Mouse (Mus musculus): ENCODE measurements around the gene Mrps7. TPM values are rescaled to one million over a fixed set of nuclear protein-coding genes. Genes with fewer than 3 reads are reported as not detected.

The Mrps7 gene
- polyA plus RNA-seq, 1 experiment from 2014 or later = 70.3 TPM

DNA sequence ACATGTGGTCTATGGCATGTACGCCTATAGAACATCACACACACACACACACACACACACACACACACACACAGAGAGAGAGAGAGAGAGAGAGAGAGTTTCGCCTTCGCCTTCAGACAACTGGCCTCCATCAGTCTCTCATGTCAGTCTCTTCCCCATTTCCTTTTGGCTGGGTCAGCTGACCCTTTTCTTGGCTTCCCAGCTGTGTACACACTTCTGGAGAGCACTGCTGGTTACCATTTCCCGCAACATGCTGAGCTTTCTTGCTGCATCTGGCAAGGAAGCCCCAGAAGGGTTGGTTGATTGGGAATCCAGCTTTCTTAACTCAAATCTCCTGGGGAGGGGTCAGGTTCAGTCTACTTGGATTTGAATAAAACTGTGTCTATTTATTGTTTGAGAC, 30.4 kb downstream of the Mrps7 start:
- H3K9me3 ChIP-seq = no peaks in the 10 kb centered on the region
- no peak overlapping the region for H3K27ac ChIP-seq (replicated peaks)
- H3K4me2 ChIP-seq (replicated peaks) = no peak overlapping the region
- H3K4me3 ChIP-seq = no peak overlapping the region
- WGBS = 95% methylated on average over 4 of the region's 4 CpGs
- no peak overlapping the region for H3K9ac ChIP-seq (replicated peaks)
- no peak for ATAC-seq (replicated peaks)
- no peaks in the 10 kb centered on the region for H3K4me1 ChIP-seq
- H3K36me3 ChIP-seq = no peaks in the 10 kb centered on the region
- H3K27me3 ChIP-seq = no peaks in the 10 kb centered on the region

DNA sequence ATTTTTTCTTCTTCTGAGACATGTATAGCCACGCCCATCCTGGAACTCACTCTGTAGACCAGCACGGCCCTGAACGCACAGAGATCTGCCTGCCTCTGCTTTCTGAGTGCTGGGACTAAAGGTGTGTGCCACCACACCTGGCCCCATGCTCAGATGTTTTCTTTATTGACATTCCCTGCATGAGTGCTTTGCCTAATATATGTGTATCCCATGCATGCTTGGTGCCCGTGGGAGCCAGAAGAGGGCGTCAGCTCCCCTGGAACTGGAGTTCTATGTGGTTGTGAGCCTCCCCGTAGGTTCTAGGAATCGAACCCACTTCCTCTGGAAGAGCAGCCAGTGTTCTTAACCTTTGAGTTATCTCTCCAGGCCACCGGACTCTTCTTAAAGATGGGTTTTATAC, 31.3 kb downstream of the Mrps7 start:
- Histone ChIP-seq H3K27ac (replicated peaks) (no peak overlapping the region), H3K4me3 (no peak overlapping the region), H3K9ac (replicated peaks) (no peak overlapping the region), H3K4me1 (no peaks in the 10 kb centered on the region), H3K9me3 (no peaks in the 10 kb centered on the region), H3K27me3 (no peaks in the 10 kb centered on the region), H3K4me2 (replicated peaks) (no peak overlapping the region), H3K36me3 (no peaks in the 10 kb centered on the region)
- 88% methylated on average over 8 of the region's 8 CpGs for WGBS
- no peak for ATAC-seq (replicated peaks)

DNA sequence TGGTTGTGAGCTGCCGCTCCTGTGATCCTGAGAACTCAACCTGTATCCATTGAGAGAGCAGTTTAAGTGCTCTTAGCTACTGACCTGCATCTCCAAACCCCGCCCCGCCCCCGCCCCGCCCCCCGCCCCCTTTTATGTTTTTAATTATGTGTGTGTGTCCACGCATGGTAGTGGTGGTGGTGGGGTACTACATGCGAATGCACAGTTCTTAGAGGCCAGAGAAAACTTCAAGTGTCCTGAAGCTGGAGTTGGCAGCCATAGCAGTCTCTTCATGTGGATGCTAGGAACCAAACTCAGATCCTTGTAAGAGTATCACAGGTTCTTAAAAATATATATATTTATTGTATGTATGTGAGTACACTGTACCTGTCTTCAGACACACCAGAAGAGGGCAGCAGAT, 31.8 kb downstream of the Mrps7 start:
- H3K9me3 ChIP-seq = no peaks in the 10 kb centered on the region
- no peaks in the 10 kb centered on the region for H3K36me3 ChIP-seq
- ATAC-seq (replicated peaks) = no peak
- H3K27ac ChIP-seq (replicated peaks) = no peak overlapping the region
- H3K9ac ChIP-seq (replicated peaks) = no peak overlapping the region
- H3K4me3 ChIP-seq = no peak overlapping the region
- no peak overlapping the region for H3K4me2 ChIP-seq (replicated peaks)
- no peaks in the 10 kb centered on the region for H3K27me3 ChIP-seq
- H3K4me1 ChIP-seq = no peaks in the 10 kb centered on the region
- 73% methylated on average over 8 of the region's 8 CpGs for WGBS

DNA sequence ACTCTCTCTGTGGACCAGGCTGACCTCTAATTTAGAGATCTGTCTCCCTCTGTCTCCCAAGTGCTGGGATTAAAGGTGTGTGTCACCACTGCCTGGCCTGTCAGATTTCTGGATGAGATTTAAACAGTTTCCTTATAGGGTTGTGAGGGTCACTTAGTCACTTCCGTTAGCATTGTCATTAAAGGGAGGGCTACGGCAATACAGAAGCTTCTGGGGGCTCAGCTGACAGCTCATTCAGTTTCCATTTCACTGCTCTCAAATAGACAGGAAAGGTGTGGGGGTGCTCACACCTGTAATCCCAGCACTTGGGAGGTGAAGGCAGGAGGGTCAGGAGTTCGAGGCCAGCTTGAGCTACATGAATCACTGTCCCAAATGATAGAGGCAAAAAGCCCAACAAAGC, 33.2 kb downstream of the Mrps7 start:
- Histone ChIP-seq H3K4me2 (replicated peaks) (no peak overlapping the region), H3K27ac (replicated peaks) (no peak overlapping the region), H3K4me1 (no peaks in the 10 kb centered on the region), H3K27me3 (no peaks in the 10 kb centered on the region), H3K9me3 (no peaks in the 10 kb centered on the region), H3K36me3 (no peaks in the 10 kb centered on the region), H3K4me3 (no peak overlapping the region), H3K9ac (replicated peaks) (no peak overlapping the region)
- no peak for ATAC-seq (replicated peaks)
- WGBS = 78% methylated on average over 3 of the region's 3 CpGs

DNA sequence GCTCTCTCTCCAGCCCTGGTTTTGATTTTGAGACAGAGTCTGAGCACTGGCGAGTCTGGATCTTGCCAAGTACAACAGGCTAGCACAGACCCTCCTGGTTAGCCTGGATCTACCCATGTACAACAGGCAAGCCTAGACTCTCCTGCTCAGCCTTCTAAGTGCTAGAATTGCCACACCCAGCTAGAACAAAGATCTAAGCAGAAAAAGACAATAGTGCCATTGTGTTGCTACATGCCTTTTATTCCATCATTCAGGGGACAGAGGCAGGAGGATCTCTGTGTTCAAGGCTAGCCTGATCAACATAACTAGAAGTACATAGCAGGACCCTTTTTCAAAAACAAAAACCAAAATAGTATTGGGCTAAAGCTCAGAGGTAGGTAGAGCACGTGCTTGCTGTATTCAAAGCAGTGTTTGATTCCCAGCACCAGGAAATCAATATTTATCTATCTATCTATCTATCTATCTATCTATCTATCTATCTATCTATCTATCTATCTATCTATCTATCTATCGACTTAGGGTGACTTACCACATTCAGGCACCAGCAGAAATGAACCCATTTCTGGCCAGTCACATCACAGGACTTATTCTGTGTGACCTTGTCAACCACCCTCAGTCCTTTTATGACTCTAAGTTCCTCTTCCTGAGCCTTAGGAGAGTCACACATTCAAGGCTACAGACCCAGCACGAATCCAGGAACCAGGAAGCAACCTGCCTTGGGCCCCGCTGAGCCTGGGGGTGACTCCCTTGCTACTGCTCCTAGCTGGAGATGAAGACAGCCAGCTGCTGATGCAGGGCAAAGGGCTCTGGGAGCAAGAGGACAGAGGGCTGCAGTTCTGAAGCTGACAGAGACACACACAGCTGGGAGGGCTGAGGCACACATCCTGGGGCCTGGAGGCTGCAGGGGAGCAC, 35.0 kb downstream of the Mrps7 start:
- Histone ChIP-seq H3K4me3 (no peak overlapping the region), H3K4me2 (replicated peaks) (no peak overlapping the region), H3K27me3 (no peaks in the 10 kb centered on the region), H3K36me3 (peaks cover 3% of the 10 kb centered on the region; the same call in 1 of the 2 replicates), H3K9me3 (no peaks in the 10 kb centered on the region), H3K9ac (replicated peaks) (no peak overlapping the region), H3K27ac (replicated peaks) (no peak overlapping the region), H3K4me1 (no peaks in the 10 kb centered on the region)
- no peak for ATAC-seq (replicated peaks)
- 84% methylated on average over 5 of the region's 5 CpGs for WGBS

DNA sequence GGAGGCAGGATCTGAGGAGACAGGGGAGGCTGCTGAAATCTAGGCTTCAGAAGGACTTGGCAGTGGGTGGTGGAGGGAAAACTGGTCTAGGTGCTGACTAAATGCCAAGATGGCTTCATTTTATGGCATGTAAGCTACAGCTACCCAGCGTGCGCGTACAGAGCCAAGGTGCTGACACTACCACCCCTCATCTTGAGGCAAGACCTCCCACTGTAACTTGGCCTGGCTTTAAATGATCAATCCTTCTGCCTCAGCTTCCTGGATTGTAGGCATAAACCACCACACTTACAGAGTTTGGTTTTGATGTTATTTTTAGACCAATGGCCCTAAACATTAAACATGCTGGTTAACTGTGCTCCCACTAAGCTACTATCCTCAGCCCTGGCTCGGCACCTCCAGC, 35.8 kb downstream of the Mrps7 start:
- no peaks in the 10 kb centered on the region for H3K4me1 ChIP-seq
- WGBS = 88% methylated on average over 4 of the region's 4 CpGs
- ATAC-seq (replicated peaks) = no peak
- no peak overlapping the region for H3K4me3 ChIP-seq
- no peaks in the 10 kb centered on the region for H3K9me3 ChIP-seq
- H3K27me3 ChIP-seq = no peaks in the 10 kb centered on the region
- H3K27ac ChIP-seq (replicated peaks) = no peak overlapping the region
- peaks cover 6% of the 10 kb centered on the region for H3K36me3 ChIP-seq
- no peak overlapping the region for H3K4me2 ChIP-seq (replicated peaks)
- H3K9ac ChIP-seq (replicated peaks) = no peak overlapping the region

DNA sequence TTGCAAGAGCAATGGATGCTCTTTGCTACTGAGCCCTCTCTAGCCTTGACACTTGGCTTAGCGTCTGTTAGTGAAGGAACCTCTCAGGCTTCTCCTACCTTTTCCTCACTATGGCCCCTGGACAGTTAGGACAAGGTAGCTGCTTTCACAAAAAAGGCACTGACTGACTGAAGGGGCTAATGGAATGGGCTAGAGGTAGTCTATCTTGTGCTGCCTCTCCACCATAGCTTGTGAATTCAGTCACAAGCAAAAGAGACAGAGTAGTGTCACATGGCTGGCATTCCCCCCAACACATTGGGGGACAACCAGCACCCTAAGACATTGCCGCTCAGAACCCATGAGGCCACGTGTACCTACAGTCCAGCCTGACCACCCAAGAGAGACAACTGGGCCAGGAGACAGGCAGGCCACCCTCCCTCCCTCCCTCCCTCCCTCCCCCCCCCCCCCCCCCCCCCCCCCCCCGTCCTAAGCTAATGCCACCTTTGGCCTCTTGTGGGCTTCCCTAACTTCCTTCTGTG, 36.6 kb downstream of the Mrps7 start:
- Histone ChIP-seq H3K27me3 (no peaks in the 10 kb centered on the region), H3K9me3 (no peaks in the 10 kb centered on the region), H3K4me2 (replicated peaks) (no peak overlapping the region), H3K27ac (replicated peaks) (no peak overlapping the region), H3K36me3 (peaks cover 8% of the 10 kb centered on the region), H3K4me3 (no peak overlapping the region), H3K9ac (replicated peaks) (no peak overlapping the region), H3K4me1 (no peaks in the 10 kb centered on the region)
- ATAC-seq (replicated peaks) = no peak
- WGBS = 86% methylated on average over 3 of the region's 4 CpGs

DNA sequence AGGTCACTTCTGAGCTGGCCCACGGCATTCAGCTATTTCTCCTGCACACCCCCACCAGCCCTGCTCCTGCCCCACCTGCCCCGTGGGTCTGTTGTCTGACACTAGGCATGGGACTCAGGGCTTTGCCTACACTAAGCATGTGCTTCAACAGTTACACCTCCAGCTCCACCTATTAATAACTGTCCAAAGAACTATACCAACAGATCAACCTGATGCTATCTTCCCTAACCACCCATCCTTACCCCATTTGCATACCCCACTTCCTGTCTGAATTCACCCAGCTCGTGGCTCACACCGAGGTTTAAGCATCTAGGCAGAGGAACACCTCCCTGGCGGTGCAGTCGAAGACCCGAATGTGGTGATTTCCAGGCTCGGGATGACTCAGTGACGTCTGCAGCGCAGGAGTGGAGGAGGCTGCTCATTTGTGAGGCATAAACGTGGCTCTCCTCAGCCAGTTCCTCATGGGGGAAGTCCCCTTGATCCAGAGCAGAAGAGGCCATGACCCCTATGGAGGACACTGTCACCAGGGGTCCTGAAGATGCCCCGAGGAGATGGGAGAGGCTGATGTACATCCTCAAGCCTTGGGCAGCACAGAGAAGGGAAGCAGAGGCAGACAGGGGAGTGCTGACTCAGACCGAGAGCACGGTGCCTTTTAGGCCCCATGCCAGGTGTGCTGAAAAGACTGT, 37.4 kb downstream of the Mrps7 start:
- no peaks in the 10 kb centered on the region for H3K9me3 ChIP-seq
- no peak for ATAC-seq (replicated peaks)
- 64% methylated on average over 14 of the region's 14 CpGs for WGBS
- peaks cover 11% of the 10 kb centered on the region for H3K36me3 ChIP-seq
- H3K27me3 ChIP-seq = no peaks in the 10 kb centered on the region
- no peak overlapping the region for H3K4me2 ChIP-seq (replicated peaks)
- no peak overlapping the region for H3K9ac ChIP-seq (replicated peaks)
- no peak overlapping the region for H3K27ac ChIP-seq (replicated peaks)
- H3K4me1 ChIP-seq = no peaks in the 10 kb centered on the region
- H3K4me3 ChIP-seq = no peak overlapping the region

DNA sequence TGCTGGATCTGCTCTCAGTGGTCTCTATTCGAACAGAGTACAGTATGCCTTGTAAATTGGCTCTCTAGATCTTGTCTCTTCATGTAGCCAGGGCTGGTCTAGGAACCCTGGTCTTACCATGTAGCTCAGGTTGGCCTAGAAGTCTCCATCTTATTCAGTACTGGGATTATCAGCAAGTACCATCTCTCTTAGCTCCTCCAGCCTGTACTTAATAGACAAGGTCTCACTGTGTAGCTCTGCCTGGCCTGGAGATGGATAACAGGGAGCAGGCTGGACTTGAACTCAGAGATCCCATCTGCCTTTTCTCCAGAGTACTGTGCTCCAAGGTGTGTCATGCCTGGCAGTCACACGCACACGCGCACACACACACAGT, 37.9 kb downstream of the Mrps7 start:
- H3K9ac ChIP-seq (replicated peaks) = no peak overlapping the region
- no peak overlapping the region for H3K4me3 ChIP-seq
- H3K36me3 ChIP-seq = peaks cover 15% of the 10 kb centered on the region
- no peaks in the 10 kb centered on the region for H3K9me3 ChIP-seq
- H3K4me1 ChIP-seq = no peaks in the 10 kb centered on the region
- no peak overlapping the region for H3K27ac ChIP-seq (replicated peaks)
- no peak for ATAC-seq (replicated peaks)
- no peak overlapping the region for H3K4me2 ChIP-seq (replicated peaks)
- WGBS = 76% methylated on average over 4 of the region's 4 CpGs
- H3K27me3 ChIP-seq = no peaks in the 10 kb centered on the region

DNA sequence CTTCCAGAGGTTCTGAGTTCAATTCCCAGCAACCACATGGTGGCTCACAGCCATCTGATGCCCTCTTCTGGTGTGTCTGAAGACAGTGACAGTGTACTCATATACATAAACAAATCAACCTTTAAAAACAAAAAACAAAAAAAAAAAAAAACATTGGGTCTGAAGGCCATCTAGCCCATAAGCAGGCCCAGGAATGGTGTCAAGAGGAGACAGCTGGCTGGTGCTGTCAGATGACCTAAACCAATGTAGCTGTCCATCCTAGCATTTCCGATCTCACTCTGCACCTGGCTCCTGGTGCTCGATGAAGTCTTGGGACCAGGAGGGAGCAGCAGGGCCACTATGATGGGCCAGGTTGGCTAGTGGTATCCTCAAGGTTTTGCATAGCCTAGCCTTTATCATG, 39.0 kb downstream of the Mrps7 start:
- peaks cover 17% of the 10 kb centered on the region for H3K36me3 ChIP-seq
- no peak overlapping the region for H3K4me3 ChIP-seq
- no peaks in the 10 kb centered on the region for H3K4me1 ChIP-seq
- no peaks in the 10 kb centered on the region for H3K9me3 ChIP-seq
- no peak for ATAC-seq (replicated peaks)
- 99% methylated on average over 2 of the region's 2 CpGs for WGBS
- H3K27ac ChIP-seq (replicated peaks) = no peak overlapping the region
- H3K27me3 ChIP-seq = no peaks in the 10 kb centered on the region
- H3K9ac ChIP-seq (replicated peaks) = no peak overlapping the region
- no peak overlapping the region for H3K4me2 ChIP-seq (replicated peaks)

DNA sequence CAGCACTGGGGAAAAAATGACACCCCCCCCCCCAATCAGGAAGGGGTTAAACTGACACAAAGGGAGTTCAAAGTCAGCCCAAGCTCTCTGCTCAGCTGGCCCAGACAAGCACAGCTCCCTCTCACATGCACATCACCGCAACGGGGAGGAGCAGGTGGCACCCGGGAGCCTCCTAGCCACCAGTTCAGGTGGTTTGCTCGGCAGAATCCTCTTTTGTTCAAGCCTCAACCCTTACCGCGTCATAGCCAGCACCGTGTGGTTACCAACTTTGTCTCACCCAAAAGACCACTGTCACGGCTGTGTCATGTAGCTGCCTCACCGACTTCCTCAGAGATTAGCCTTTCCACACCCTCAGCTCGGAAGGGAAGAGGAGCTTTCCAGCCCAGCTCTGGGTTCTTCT, 39.5 kb downstream of the Mrps7 start:
- H3K27ac ChIP-seq (replicated peaks) = no peak overlapping the region
- no peak overlapping the region for H3K9ac ChIP-seq (replicated peaks)
- no peaks in the 10 kb centered on the region for H3K4me1 ChIP-seq
- 73% methylated on average over 10 of the region's 10 CpGs for WGBS
- no peak for ATAC-seq (replicated peaks)
- no peak overlapping the region for H3K4me3 ChIP-seq
- no peaks in the 10 kb centered on the region for H3K27me3 ChIP-seq
- peaks cover 17% of the 10 kb centered on the region for H3K36me3 ChIP-seq
- no peak overlapping the region for H3K4me2 ChIP-seq (replicated peaks)
- no peaks in the 10 kb centered on the region for H3K9me3 ChIP-seq

DNA sequence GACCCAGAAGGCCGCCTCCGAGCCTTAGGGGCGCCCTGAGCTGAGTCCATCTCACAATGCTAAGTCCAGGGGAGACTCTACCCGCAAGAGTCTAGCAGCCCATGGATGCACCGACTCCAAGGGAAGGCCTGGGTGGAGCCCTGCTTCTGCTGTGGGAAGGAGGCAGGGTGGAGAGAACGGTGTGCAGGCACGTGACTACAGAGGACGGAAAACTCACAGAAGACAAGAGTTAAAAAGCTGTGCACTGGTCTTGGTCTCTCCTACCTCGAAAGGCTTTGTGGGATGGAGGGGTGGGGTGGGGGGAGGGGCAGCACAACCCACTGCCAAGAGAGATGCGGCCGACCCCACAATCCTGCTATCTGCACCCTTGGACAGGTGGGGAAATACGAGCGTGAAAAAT, 40.6 kb downstream of the Mrps7 start:
- no peak overlapping the region for H3K9ac ChIP-seq (replicated peaks)
- no peak for ATAC-seq (replicated peaks)
- H3K27me3 ChIP-seq = no peaks in the 10 kb centered on the region
- no peaks in the 10 kb centered on the region for H3K9me3 ChIP-seq
- no peak overlapping the region for H3K4me3 ChIP-seq
- H3K4me2 ChIP-seq (replicated peaks) = no peak overlapping the region
- WGBS = 89% methylated on average over 13 of the region's 13 CpGs
- peaks cover 2% of the 10 kb centered on the region for H3K4me1 ChIP-seq
- H3K36me3 ChIP-seq = peaks cover 17% of the 10 kb centered on the region
- H3K27ac ChIP-seq (replicated peaks) = no peak overlapping the region
